Mouse (Mus musculus) regulatory T cell (primary cell): ENCODE data around the gene Fth1.

Experiments used
- in situ Hi-C: fragments of 300-600 bp; cut with MboI, MseI; formaldehyde crosslinking; loops from one replicate; pipeline ENCODE4 v1.15.1; 2025; ENCODE audit warnings: high pct_unique_total_duplicates

Fth1 gene

DNA sequence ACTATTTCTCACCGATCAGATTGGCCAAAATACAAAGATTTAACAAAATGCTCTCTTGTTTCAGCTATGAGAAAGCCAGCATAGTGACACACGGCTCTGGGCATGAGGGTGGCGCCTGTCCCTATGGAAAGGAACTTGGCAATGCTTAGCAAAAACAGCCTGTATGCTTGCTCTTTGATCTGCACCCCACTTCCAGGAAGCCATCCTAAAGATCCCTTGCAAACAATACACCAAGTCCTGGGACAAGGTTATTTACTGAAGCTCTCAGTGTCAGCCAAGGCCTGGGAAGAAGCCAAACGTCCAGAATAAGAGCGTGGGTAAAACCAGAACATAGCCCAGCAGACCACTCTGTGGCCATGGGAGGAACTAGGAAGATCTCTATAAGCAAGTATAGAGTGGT is 19.6 kb upstream of the Fth1 start:
- in situ Hi-C loops, result no loop called here

DNA sequence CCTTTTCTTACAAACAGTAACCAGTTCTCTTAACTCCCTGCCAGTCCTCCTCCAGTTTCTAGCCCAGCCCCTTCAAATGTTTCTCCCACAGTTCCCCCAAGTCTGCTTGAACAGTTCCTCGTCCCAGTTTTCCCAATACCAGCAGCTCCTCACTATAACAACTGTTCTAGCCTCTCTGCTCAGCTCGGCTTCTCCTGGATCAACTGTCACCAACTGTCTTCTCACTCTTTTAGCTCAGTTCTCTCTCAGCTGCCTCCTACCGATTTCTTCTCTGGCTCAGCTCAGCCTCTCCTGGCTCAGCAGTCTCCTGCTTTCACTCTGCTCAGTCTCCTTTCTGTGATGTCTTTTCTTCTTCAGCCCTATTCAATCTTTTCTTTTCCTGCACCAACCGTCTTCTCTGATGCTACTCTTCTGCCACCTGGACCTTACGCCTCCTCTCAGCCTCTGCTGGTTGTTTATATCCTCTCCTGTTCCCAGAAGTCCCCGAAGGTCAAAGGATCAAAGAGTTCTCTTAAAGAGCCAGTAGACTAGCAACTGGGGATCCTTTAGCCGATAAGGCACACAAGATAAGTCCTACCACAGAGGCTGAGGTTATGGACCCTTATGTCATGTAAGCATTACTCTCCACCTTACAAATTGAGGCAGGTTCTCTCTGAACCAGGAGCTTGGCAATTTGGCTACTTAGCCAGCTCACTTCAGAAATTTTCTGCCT is 16.0 kb upstream of the Fth1 start:
- in situ Hi-C loops, result no loop called here

DNA sequence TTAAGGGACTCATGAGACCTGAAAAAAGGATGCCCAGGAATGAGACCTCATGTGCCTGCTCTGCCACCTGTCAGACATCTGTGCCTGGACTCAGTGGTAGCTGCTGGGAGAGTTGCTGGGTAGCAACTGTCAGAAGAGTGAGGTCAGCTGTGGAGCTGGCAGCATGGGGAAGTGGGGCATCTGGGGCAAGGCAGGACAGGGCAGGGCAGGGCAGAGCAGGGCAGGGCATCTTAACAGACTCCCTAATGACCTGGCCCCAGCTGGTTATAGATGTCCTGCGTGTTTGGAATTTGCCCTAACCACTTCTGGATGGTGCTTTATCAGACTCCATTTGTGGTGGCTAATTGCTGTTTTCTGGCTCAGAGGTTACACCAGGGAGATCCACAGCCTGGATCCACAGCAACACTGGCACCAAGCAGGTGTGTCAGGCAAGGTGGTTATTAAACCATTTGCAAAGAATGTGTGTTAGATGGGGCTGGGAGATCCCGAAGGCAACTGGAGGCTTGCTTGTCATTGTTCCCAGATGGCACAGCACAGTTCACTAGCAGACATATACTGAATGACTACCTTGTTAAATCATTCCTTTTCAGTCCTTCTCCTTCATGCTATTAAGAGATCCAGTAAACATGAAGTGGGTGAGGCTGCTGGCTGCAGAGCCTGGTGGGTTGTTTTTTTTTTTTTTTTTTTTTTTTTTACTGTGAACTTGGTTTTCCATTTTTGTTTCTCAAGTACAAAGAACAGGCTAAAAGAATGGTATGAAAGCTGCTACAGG is 14.1 kb upstream of the Fth1 start:
- in situ Hi-C loops, result no loop called here

DNA sequence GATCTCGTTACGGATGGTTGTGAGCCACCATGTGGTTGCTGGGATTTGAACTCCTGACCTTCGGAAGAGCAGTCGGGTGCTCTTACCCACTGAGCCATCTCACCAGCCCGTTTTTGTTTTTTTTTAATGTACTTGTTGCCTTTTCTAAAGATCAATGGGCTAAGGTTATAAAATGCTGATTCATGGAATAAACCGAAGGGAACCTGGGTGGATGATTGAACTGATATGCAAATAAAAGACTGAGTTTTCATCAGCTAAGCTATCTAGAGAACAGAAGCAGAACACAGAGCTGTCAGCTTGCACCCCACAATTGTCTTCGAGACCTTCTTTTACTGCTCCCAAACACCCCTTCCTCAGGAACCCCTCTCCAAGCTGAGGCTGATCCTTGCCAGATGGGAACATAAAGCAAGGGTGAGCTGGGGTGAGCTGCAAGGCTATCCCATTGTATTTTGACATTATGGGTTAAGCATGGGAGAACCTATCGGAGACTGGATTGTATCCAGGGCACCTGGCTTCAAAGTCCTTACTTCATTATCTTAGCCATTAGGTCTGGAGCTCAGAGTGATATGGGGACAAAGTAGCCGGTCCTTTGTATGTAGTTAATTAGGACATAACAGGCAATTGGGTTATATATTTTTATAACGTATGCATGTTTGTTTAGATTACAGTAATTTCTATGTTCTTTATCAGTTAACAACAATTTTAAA is 12.2 kb upstream of the Fth1 start:
- in situ Hi-C loops, result no loop called here

DNA sequence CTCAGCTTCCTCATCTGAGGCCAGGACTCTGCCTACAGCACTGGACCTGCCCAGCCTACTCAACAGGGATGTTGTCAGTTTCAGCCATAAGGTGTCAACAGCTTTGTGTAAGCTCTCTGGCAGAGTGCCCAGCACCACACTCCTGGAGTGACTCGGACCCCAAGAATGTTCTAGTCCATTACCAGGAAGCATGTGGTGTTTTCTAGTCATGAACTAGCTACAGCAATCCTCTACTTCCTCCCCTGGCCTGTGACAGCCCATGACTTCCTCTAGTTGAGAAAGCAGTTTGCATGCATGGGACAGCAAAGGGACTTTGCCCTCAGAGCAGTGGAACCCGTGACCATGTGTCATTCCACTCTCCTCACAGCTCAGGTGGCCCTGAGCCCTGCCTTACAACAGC is 5.5 kb upstream of the Fth1 start:
- in situ Hi-C loops, result loop anchor here (25.0 kb wide), 1 partner anchor 1088 kb away; the partner anchor contains the start of genes 1810009A15Rik, Ganab, Gm49403 and Gm49416

DNA sequence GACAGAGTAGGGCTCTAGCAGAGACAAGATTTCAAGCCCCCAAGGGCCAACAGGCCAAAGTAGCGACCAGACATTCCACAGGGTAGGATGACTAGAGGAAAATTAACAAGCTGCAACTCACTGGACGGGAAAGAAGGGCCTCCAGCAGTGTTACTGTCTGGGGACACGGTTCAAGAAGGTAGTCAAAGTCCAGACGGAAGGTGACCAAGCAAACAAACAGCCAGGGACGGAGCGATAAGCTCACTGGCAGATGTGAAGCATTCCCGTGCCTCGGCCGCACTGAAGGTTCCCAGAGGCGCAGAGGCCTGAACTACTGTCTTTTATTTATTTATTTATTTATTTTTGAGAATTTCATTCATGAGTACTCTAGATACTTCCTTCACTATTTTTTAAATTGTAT is 3.3 kb upstream of the Fth1 start:
- in situ Hi-C loops, result loop anchor here (25.0 kb wide), 1 partner anchor 1090 kb away; the partner anchor contains the start of genes 1810009A15Rik, Ganab, Gm49403 and Gm49416

DNA sequence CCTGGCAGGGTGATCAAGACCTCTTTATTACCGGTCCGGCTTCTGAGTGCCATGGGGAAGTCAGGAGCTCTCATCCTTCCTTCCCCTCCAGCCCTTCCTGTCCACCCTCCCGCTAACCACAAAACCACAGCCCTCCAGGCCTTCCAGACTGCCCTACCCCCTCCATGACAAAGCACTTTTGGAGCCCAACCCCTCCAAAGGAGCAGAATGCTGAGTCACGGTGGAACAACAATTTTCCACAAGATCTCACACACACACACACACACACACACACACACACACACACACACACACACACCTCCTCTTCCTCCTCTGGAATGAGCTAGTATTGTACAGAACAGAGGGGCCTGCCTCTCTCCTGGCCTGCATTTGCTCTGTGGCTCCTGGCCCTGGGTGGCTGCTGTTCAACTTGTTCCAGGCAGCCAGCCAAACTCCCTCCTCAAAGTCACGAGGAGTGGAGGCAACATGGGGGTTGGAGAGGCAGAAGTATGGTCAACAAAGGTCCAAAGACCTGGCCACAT is 1.9 kb upstream of the Fth1 start:
- in situ Hi-C loops, result loop anchor here (25.0 kb wide), 1 partner anchor 1091 kb away; the partner anchor contains the start of genes 1810009A15Rik, Ganab, Gm49403 and Gm49416

DNA sequence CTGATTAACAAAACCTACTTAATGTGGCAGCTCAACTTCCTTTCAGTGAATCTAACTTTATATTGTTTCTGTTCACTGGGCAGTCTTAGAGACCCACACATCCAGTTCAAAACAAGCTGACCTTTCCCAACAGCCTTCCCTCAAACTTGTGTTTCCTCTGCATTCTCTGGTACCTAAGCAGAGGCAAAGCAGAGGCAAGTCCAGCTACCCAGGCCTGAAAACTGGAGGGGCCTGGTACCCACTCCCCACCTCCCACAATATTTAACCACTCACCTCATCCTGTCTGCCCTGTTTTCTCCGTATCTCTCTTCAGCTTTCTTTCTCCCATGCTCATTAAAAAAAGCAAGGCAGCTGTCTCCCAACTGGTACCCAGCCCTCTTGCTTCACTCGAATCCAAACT is 1.2 kb upstream of the Fth1 start:
- in situ Hi-C loops, result loop anchor here (25.0 kb wide), 1 partner anchor 1092 kb away; the partner anchor contains the start of genes 1810009A15Rik, Ganab, Gm49403 and Gm49416

DNA sequence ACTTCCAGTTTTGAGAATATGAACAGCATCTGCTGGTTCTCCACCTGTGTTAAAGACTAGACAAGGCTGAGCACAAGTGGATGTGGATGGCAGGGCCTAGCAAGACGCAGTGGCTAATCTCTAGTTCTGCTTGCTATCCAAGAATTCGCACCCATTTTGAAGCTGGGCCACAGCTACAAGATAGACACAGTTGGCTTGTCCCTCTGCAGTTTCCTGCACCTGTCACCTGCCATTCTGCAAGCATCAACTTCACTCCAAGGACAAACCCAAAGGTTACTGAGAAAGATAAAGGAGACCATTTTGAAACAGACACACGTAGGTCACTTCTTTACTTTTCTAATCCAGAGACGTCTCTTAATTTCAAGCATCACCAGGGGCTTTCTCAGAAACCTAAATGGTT is 1.2 kb downstream of the Fth1 start:
- in situ Hi-C loops, result loop anchor here (25.0 kb wide), 1 partner anchor 1094 kb away; the partner anchor contains the start of genes 1810009A15Rik, Ganab, Gm49403 and Gm49416

DNA sequence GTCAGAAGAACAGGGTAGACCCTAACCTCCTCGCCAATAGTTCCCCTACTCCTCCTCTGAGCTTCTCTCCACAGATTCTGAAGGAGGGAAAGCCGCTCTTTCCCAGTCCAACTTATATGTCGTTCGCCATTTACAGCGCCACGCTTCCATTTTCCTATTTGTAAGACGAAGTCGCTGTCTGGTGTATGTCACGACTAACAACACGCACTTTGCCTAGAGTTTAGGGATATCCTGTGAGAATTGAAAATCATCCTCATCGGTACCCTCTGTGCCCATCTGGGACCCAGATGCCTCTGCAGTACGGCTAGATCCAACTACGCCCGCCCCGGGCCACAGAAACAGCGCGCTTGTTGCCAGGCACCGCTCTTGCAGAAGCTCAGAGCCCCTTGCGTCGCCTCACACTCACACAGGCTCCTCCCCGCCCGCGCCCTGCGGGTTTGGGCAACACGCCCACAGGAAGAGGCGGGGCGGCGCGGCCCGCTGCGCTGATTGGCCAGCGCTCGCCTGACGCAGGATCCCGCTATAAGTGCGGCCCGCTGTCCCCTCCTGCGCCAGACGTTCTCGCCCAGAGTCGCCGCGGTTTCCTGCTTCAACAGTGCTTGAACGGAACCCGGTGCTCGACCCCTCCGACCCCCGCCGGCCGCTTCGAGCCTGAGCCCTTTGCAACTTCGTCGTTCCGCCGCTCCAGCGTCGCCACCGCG is 1.9 kb downstream of the Fth1 start:
- in situ Hi-C loops, result loop anchor here (25.0 kb wide), 1 partner anchor 1095 kb away; the partner anchor contains the start of genes 1810009A15Rik, Ganab, Gm49403 and Gm49416

DNA sequence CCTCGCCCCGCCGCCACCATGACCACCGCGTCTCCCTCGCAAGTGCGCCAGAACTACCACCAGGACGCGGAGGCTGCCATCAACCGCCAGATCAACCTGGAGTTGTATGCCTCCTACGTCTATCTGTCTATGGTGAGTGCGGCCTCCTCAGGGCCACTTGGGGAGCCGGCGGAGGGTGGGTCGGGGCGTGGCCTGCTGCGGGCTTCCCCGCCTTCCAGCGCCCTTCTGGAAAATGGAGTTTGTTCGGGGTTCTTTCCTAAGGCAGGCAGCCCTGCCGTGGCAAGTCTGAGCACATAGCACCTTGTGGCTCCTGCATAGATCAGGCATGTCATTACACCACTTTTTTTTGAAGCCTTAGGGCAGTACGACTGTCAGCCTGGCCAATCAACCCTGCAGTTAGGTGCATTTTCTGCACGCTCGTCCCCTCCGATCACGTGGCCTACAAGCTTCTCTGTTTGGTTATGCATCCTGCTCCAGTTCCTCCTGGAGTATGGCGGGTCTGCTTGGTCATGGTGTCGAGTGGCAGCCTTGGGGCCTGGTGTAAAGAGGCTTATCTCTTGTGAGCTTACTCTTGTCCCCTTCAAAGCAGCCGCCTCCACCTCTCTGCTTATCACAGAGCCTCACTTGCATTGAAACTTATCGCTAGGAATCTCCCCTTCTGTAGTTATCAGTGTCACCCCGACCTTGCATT is 2.6 kb downstream of the Fth1 start:
- in situ Hi-C loops, result loop anchor here (25.0 kb wide), 1 partner anchor 1096 kb away; the partner anchor contains the start of genes 1810009A15Rik, Ganab, Gm49403 and Gm49416

DNA sequence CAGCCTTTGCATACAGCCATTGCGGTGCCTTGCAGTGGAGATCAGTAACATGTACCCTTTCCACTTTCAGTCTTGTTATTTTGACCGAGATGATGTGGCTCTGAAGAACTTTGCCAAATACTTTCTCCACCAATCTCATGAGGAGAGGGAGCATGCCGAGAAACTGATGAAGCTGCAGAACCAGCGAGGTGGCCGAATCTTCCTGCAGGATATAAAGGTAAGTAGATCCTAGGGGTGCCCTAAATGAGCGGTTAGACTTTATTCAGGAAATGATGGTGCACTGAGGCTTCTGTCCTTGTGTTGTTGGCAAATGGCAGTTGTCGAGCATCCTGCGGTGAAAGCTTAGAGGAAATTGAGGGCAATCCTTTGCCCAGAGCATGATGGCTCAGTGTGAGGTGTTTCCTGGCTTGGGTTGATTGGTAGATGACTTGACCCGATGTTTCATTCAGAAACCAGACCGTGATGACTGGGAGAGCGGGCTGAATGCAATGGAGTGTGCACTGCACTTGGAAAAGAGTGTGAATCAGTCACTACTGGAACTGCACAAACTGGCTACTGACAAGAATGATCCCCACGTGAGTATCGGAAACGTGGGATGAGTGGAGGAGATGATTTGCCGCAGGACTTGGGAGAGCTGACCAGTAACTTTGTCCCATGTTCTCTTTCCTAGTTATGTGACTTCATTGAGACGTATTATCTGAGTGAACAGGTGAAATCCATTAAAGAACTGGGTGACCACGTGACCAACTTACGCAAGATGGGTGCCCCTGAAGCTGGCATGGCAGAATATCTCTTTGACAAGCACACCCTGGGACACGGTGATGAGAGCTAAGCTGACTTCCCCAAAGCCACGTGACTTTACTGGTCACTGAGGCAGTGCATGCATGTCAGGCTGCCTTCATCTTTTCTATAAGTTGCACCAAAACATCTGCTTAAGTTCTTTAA is 4.0 kb downstream of the Fth1 start:
- in situ Hi-C loops, result loop anchor here (25.0 kb wide), 1 partner anchor 1097 kb away; the partner anchor contains the start of genes 1810009A15Rik, Ganab, Gm49403 and Gm49416

DNA sequence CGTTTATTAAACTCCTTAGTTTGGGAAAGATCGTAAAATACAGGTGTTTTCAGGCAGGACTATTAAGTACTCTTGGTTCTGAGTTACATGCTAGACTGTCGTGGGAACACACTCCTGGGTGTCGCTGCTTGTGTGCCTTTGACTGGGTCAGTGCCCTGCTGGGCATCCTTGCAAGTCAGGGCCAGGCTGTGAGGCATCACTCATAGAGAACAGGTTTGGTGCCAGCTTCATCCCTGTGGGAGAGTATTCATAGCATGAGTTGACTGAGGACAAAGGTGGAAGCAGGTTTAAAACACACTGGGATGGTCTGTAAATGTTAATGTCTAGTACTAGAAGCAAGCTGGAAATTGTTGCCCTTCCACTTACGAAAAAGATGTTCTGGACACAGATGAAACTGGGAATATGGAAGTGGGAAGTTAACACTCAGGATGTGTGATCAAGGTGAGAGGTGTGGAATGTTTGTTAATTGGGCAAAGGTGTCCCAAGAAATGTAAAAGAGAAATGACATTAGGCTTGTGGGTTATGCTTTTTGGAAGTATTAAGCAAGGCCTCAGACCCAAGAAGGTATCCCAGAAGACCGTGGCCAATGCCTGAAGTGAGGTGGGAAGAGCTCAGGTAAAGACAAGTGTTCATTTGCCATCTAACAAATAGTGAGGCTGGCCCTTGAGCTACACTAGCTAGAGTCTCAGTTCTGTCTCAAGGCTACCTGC is 4.9 kb downstream of the Fth1 start:
- in situ Hi-C loops, result loop anchor here (25.0 kb wide), 1 partner anchor 1098 kb away; the partner anchor contains the start of genes 1810009A15Rik, Ganab, Gm49403 and Gm49416

DNA sequence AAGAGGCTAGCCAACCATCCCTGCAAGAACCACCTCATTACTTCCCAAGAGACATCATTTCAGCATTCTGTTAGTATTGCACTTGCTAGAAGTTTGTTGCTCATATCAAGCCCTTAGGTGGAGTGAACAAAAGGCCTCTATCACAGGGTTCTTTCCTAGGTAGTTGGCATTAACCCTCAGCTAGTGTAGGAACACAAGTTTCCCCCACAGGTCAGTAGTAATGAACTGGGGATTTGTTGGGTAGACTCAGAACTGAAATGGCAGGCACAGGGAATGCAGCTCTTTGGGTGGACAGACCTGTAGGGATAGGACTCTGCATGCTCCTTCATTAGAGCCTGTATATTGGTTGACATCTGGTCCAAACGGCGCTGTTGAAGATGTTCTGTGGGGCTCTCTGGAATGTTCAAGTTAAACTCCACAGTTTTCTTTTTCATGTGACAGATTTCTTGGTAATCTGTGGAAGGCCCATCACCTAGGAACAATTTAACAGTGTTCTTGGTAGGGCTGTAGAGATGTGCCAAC is 5.6 kb downstream of the Fth1 start:
- in situ Hi-C loops, result loop anchor here (25.0 kb wide), 1 partner anchor 1099 kb away; the partner anchor contains the start of genes 1810009A15Rik, Ganab, Gm49403 and Gm49416

DNA sequence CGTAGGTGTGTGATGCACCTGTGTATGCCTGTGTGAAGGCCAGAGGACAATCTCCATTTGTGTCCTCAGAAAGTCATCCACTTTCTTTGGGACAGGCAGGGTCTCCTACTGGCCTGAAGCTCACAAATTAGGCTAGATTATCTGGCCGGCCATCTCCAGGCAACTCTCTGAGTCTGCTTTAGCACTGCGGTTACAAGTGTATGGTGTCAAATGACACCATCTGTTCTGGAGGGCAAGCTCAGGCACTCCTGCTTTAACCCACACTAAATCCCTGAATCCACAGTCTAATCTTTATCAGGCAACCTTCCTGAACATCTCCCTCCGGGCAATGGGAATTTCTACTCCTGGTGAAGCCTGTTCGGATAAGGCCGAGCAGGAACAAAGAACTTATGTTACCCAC is 6.8 kb downstream of the Fth1 start:
- in situ Hi-C loops, result loop anchor here (25.0 kb wide), 1 partner anchor 1100 kb away; the partner anchor contains the start of genes 1810009A15Rik, Ganab, Gm49403 and Gm49416

DNA sequence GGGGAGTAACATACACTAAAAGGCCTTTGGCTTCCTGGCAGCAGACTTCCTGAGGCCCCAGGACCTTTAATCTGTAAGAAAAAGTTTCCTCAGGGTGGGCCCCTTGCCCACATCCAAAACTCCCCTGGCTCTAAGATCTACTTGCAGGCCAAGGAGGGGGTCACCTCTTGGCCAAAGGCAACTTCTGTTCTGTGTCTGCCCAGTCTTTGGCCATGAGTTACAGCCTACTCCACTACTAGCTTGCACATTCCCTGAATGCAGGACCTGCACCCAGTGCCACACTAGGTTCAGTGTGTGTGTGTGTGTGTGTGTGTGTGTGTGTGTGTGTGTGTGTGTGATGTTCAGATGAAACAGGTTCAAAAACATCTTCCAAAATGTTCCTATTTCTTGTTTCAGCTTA is 7.2 kb downstream of the Fth1 start:
- in situ Hi-C loops, result loop anchor here (25.0 kb wide), 1 partner anchor 1100 kb away; the partner anchor contains the start of genes 1810009A15Rik, Ganab, Gm49403 and Gm49416

DNA sequence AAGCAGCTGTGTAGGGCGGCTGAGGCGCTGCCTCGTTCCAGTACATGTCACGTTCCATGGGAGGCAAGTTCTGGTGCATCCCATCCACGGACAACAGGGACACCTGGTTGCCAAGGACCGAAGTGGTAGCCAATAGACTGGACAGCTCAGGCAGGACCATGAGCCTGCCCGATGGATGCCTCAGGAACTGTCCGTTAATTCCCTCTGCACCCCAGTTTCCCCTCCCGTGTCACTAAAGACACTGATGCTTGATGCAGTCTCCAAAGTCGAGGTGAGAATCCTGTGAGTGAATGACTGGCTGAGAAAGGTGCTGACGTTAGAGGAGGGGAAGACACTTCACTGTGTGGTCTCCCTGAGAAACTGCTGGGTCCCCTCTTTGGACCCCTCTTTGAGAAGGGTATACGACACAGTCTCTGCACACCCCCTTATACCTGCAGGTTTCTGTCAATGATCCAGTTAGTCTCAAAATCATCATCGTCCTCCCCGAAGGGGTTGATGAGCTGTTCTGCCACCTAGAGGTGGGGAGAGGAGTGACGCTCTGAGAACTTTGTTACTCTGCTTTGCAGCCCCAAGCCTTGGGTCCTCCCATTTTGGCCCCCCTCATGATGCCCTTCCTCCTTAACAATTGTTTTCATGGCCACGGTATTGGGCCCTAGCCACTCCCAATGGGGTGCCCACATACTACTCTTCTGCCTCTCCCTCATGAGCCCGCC is 8.9 kb downstream of the Fth1 start:
- in situ Hi-C loops, result loop anchor here (25.0 kb wide), 1 partner anchor 1102 kb away; the partner anchor contains the start of genes 1810009A15Rik, Ganab, Gm49403 and Gm49416
